Mouse (Mus musculus): ENCODE measurements around the gene Aprt. TPM values are rescaled to one million over a fixed set of nuclear protein-coding genes. Genes with fewer than 3 reads are reported as not detected.
A peak's percentile ranks its signal among the peaks of the same experiment; 100 is the strongest.

Aprt gene
- total and polyA plus RNA-seq, 3 experiments = 516 to 561 (median 524) TPM

- H3K9ac ChIP-seq (ENCODE audit: insufficient read depth, low read depth) = peak within 1 kb of the TSS; percentile 99
- peaks cover 34 to 57% of the 10 kb centered on the region in 2 experiments for H3K36me3 ChIP-seq (replicated peaks in 1 of 2; ENCODE audit: control insufficient read depth in 1 of 2, insufficient read depth in 1 of 2, low read length in 1 of 2)
- DNase-seq (ENCODE audit: extremely low read depth) = peak; percentile 95
- H3K4me2 ChIP-seq (ENCODE audit: insufficient read depth, low read depth, poor library complexity, severe bottlenecking) = peak within 1 kb of the TSS; percentile 47
- TF ChIP-seq EP300 (IDR thresholded peaks at IDR 0.05; ENCODE audit: low read length) (no peak), POLR2AphosphoS2 (IDR thresholded peaks at IDR 0.05; ENCODE audit: low read depth, low read length) (no peak; the same call in 1 of the 2 replicates), ZC3H11A (IDR thresholded peaks at IDR 0.05; ENCODE audit: low read depth, low read length) (no peak), POLR2A (IDR thresholded peaks at IDR 0.05; ENCODE audit: low read depth, low read length) (peak; percentile 90), NRF1 (IDR thresholded peaks at IDR 0.05; ENCODE audit: low read depth, low read length) (peak; percentile 97), E2F4 (IDR thresholded peaks at IDR 0.05; ENCODE audit: insufficient replicate concordance, low read depth, low read length) (peak; percentile 99), BHLHE40 (IDR thresholded peaks at IDR 0.05; ENCODE audit: low read depth, low read length) (peak; percentile 55), NELFE (IDR thresholded peaks at IDR 0.05; ENCODE audit: low read depth, low read length) (peak; percentile 87), MXI1 (IDR thresholded peaks at IDR 0.05; ENCODE audit: low read depth, low read length) (peak; percentile 90), GABPA (IDR thresholded peaks at IDR 0.05; ENCODE audit: insufficient replicate concordance, low read depth, low read length) (no peak), CTCF (conservative IDR thresholded peaks at IDR 0.05 in 1 of 2, IDR thresholded peaks at IDR 0.05 in 1 of 2; ENCODE audit: low read depth in 2 of 2, low read length in 2 of 2) (no peak), MEF2A (IDR thresholded peaks at IDR 0.05; ENCODE audit: borderline replicate concordance, low read depth, low read length) (peak; percentile 42; the same call in 1 of the 2 replicates), RCOR1 (conservative IDR thresholded peaks at IDR 0.05; ENCODE audit: low read depth, low read length) (peak; percentile 53; the same call in 1 of the 2 replicates), USF2 (conservative IDR thresholded peaks at IDR 0.05; ENCODE audit: low read depth, low read length) (no peak), PAX5 (IDR thresholded peaks at IDR 0.05; ENCODE audit: low read length) (no peak), MAZ (IDR thresholded peaks at IDR 0.05; ENCODE audit: low read depth, low read length) (0 out of 2 replicates have a peak, but pooled peaks have one; percentile 65), USF1 (IDR thresholded peaks at IDR 0.05; ENCODE audit: low read depth, low read length) (no peak), TCF12 (IDR thresholded peaks at IDR 0.05; ENCODE audit: low read depth, low read length) (peak; percentile 90), ZKSCAN1 (IDR thresholded peaks at IDR 0.05; ENCODE audit: borderline replicate concordance, low read depth, low read length) (no peak), KAT2A (IDR thresholded peaks at IDR 0.05; ENCODE audit: insufficient replicate concordance, low read length) (peak; percentile 87), TBP (conservative IDR thresholded peaks at IDR 0.05; ENCODE audit: low read depth, low read length) (peak; percentile 73), IRF4 (IDR thresholded peaks at IDR 0.05; ENCODE audit: low read depth, low read length) (peak; percentile 66), ZMIZ1 (IDR thresholded peaks at IDR 0.05; ENCODE audit: low read depth, low read length) (peak; percentile 96), CHD1 (IDR thresholded peaks at IDR 0.05; ENCODE audit: low read depth, low read length) (peak; percentile 98), CHD2 (IDR thresholded peaks at IDR 0.05; ENCODE audit: low read length) (peak; percentile 62), SIN3A (IDR thresholded peaks at IDR 0.05; ENCODE audit: low read length) (peak; percentile 93), RAD21 (IDR thresholded peaks at IDR 0.05; ENCODE audit: low read depth, low read length) (no peak), SMC3 (IDR thresholded peaks at IDR 0.05; ENCODE audit: low read depth, low read length) (no peak; the same call in 1 of the 2 replicates), ETS1 (conservative IDR thresholded peaks at IDR 0.05; ENCODE audit: low read depth, low read length) (no peak), MYC (IDR thresholded peaks at IDR 0.05; ENCODE audit: low read depth, low read length) (no peak; the same call in 1 of the 2 replicates), UBTF (IDR thresholded peaks at IDR 0.05; ENCODE audit: low read depth, low read length) (no peak), JUN (IDR thresholded peaks at IDR 0.05; ENCODE audit: insufficient read depth, low read depth, low read length) (no peak), MAX (IDR thresholded peaks at IDR 0.05; ENCODE audit: low read length) (peak; percentile 91), ZNF384 (IDR thresholded peaks at IDR 0.05; ENCODE audit: low read depth, low read length) (no peak), ELF1 (IDR thresholded peaks at IDR 0.05; ENCODE audit: low read depth, low read length) (peak; percentile 48), MAFK (IDR thresholded peaks at IDR 0.05; ENCODE audit: insufficient replicate concordance, low read length) (no peak), JUND (conservative IDR thresholded peaks at IDR 0.05; ENCODE audit: low read depth, low read length) (no peak), HCFC1 (IDR thresholded peaks at IDR 0.05; ENCODE audit: low read depth, low read length) (peak; percentile 77)
- peak within 1 kb of the TSS; percentile 99 for H3K27ac ChIP-seq (ENCODE audit: insufficient read depth, low read depth)
- H3K4me1 ChIP-seq (ENCODE audit: control insufficient read depth in 1 of 2, insufficient read depth in 2 of 2) = peaks cover 9 to 30% of the 10 kb centered on the region in 2 experiments; a peak in 3 of 4 replicates
- in situ Hi-C loops (cut with MboI; ENCODE audit: low pct_ligation_motif_present, low pct_unique_long_range_greater_than_20kb, low sequenced_read_pairs) (no loop called here), dilution Hi-C loops (cut with MboI; ENCODE audit: extremely low pct_ligation_motif_present, extremely low pct_unique_long_range_greater_than_20kb, low sequenced_read_pairs) (no loop called here)
- H3K4me3 ChIP-seq (replicated peaks in 1 of 3; ENCODE audit: low read depth in 2 of 3, low read length in 2 of 3, poor library complexity in 1 of 3) = peak within 1 kb of the TSS; percentile 74 to 99 (median 80)
- peaks cover 13% of the 10 kb centered on the region for H3K79me2 ChIP-seq (replicated peaks; ENCODE audit: control insufficient read depth, extremely low read depth, insufficient read depth, poor library complexity, severe bottlenecking)
- H3K27me3 ChIP-seq (replicated peaks) = no peaks in the 10 kb centered on the region
- H3K9me3 ChIP-seq (replicated peaks; ENCODE audit: low read length) = peaks cover 5% of the 10 kb centered on the region
Measured at GRCm38 (mm10) chr8:122567361-122568108, 9.2 kb downstream of the Aprt start, which contains the start of gene Cdt1. Gene Cdt1, plus strand, starts transcription at chr8:122568015.

All from CH12.LX (cell line).